Mouse (Mus musculus): ENCODE measurements around the gene Klk10.
A peak's percentile ranks its signal among the peaks of the same experiment; 100 is the strongest.

- TF ChIP-seq CTCF (IDR thresholded peaks at IDR 0.05; ENCODE audit: low read depth), result peak; percentile 84
- TF ChIP-seq EP300 (IDR thresholded peaks at IDR 0.05; ENCODE audit: low read depth), result no peak
Measured at GRCm38 (mm10) chr7:43782275-43783265, 1.7 kb downstream of the Klk10 start.
